Mouse (Mus musculus) heart, embryonic 12.5 days (tissue): ENCODE data around the gene Parvb. TPM values are rescaled to one million over a fixed set of nuclear protein-coding genes. Genes with fewer than 3 reads are reported as not detected.

ENCODE experiments used
- ATAC-seq: fragments of 200-750 bp; cut with Nextera tagmentation; 2 replicates; pipeline ENCODE4 v1.8.0; 2017; ENCODE audit warnings: moderate TSS enrichment, moderate library complexity; ENCODE audit not compliant: insufficient number of reproducible peaks, low FRiP score
- H3K27ac ChIP-seq: fragments of 300-500 bp; sonication (generic); 2 replicates; pipeline ENCODE4 v1.5.1; 2016; ENCODE audit warnings: mild to moderate bottlenecking, moderate library complexity; ENCODE audit not compliant: poor library complexity, severe bottlenecking
- H3K27me3 ChIP-seq: fragments of 300-500 bp; sonication (generic); replicated peaks from 2 replicates; pipeline ENCODE4 v1.6.1; 2016; ENCODE audit warnings: mild to moderate bottlenecking, moderate library complexity
- H3K36me3 ChIP-seq: fragments of 300-500 bp; sonication (generic); 2 replicates; pipeline ENCODE4 v1.6.1; 2016; ENCODE audit warnings: mild to moderate bottlenecking, moderate library complexity
- H3K4me1 ChIP-seq: fragments of 300-500 bp; sonication (generic); replicated peaks from 2 replicates; pipeline ENCODE4 v1.6.1; 2016; ENCODE audit warnings: mild to moderate bottlenecking
- H3K4me2 ChIP-seq: fragments of 300-500 bp; sonication (generic); 2 replicates; pipeline ENCODE4 v1.6.1; 2016; ENCODE audit warnings: mild to moderate bottlenecking, moderate library complexity
- H3K4me3 ChIP-seq: fragments of 300-500 bp; sonication (generic); 2 replicates; pipeline ENCODE4 v1.5.1; 2016; ENCODE audit warnings: mild to moderate bottlenecking
- H3K9ac ChIP-seq: fragments of 300-500 bp; sonication (generic); 2 replicates; pipeline ENCODE4 v1.6.1; 2016; ENCODE audit warnings: mild to moderate bottlenecking, moderate library complexity
- H3K9me3 ChIP-seq: fragments of 300-500 bp; sonication (generic); replicated peaks from 2 replicates; pipeline ENCODE4 v1.6.1; 2016; ENCODE audit warnings: mild to moderate bottlenecking, moderate library complexity
- WGBS: fragments of 180-500 bp; shearing (Covaris S2); methylation state at CpG from one replicate; pipeline ENCODE4 v1.1.7; 2016; 5-methylcytosine and 5-hydroxymethylcytosine counted together
- polyA plus RNA-seq: library from polyadenylated mRNA; unstranded; fragments of >200 nt; fragmentation: Nextera tagmentation; extraction: Ambion mirVana; gene quantifications from 2 replicates; pipeline ENCODE4 v1.2.1, GENCODE M21; 2016

The Parvb gene
- polyA plus RNA-seq, 1 experiment from 2014 or later, result 13.5 TPM

DNA sequence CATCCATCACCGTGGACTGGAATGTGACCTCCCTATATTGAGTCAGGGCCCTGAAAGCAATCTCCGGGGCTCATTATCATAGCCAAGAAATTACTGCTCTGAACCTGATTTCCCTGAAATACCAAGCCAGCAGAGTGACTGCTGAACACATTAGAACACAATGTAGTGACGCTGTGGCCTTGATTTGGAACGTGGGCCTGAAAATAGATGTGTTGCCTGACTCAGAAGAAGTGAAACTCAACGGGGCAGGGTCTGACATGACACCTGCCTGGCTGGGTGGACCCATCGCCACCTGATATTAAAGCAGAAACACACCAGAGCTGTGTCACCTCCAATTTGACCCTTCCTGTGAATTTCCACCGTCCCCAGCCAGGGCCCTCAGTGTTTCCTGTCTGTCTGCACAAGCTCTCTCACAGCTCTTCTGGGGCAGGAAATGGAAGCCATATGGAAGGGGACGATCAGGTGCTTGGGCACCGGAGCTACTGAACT is 13.0 kb upstream of the Parvb start:
- 15% methylated on average over 9 of the region's 9 CpGs for WGBS
- H3K27ac ChIP-seq, result peak overlapping the region; percentile 67
- H3K4me2 ChIP-seq, result no peak overlapping the region
- peaks cover 57% of the 10 kb centered on the region for H3K4me1 ChIP-seq
- H3K9me3 ChIP-seq, result no peaks in the 10 kb centered on the region
- peak; percentile 40; the same call in 1 of the 2 replicates for ATAC-seq
- H3K36me3 ChIP-seq, result peaks cover 16% of the 10 kb centered on the region
- H3K4me3 ChIP-seq, result no peak overlapping the region
- no peaks in the 10 kb centered on the region for H3K27me3 ChIP-seq
- H3K9ac ChIP-seq, result no peak overlapping the region

- no peaks in the 10 kb centered on the region for H3K27me3 ChIP-seq
- H3K36me3 ChIP-seq, result no peaks in the 10 kb centered on the region
- no peak overlapping the region for H3K9ac ChIP-seq
- H3K4me2 ChIP-seq, result no peak overlapping the region
- ATAC-seq, result no peak
- H3K27ac ChIP-seq, result no peak overlapping the region
- 72% methylated on average over 5 of the region's 5 CpGs for WGBS
- H3K4me1 ChIP-seq, result peaks cover 42% of the 10 kb centered on the region
- H3K4me3 ChIP-seq, result no peak overlapping the region
- H3K9me3 ChIP-seq, result no peaks in the 10 kb centered on the region
Observed at GRCm38 (mm10) chr15:84221539-84221938, 10.3 kb upstream of the Parvb start.

DNA sequence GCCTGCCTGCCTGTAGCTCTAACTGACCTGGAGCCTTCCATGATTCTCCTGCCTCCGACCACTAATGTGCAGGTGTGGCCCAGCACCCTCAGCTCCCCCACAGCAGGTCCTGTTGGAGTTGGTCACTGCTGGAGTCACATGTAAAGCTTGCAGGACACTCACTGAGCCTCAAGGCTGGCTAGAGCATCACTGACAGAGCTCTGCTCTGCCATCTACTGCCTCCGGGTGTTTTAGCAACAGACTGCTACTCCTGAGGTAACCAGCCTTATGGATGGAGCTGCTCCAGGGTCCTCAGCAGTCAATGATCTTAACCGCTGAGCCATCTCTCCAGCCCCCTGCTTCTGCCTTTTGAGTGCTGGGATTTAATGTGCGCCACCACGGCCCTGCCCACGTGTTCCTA is 8.4 kb upstream of the Parvb start:
- Histone ChIP-seq H3K4me2 (no peak overlapping the region), H3K4me1 (peaks cover 28% of the 10 kb centered on the region), H3K9ac (no peak overlapping the region), H3K36me3 (no peaks in the 10 kb centered on the region), H3K27me3 (no peaks in the 10 kb centered on the region), H3K27ac (no peak overlapping the region), H3K4me3 (no peak overlapping the region), H3K9me3 (no peaks in the 10 kb centered on the region)
- no peak for ATAC-seq
- 25% methylated on average over 6 of the region's 6 CpGs for WGBS

DNA sequence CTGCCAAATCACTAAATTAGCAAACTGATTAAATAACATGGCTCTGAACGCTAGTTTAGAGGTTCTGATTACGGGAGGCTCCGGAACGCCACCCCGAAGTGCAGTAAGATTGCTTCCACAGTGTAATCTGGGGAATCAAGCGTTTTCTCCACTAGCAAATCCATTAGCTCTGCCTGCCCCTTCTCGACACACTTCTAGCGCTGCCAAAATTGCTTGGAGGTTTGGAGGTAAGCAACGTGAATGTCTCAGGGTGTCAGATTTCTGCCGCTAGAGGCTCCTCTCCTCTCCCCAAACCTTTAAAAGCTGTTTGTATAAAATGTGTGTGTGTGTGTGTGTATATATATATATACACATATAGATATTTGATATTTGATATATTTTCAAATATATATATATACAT is 7.1 kb upstream of the Parvb start:
- no peaks in the 10 kb centered on the region for H3K9me3 ChIP-seq
- no peak for ATAC-seq
- H3K36me3 ChIP-seq, result no peaks in the 10 kb centered on the region
- 40% methylated on average over 10 of the region's 10 CpGs for WGBS
- no peak overlapping the region for H3K4me2 ChIP-seq
- no peaks in the 10 kb centered on the region for H3K27me3 ChIP-seq
- H3K27ac ChIP-seq, result no peak overlapping the region
- no peak overlapping the region for H3K4me3 ChIP-seq
- H3K9ac ChIP-seq, result no peak overlapping the region
- peaks cover 15% of the 10 kb centered on the region for H3K4me1 ChIP-seq

- H3K4me3 ChIP-seq, result no peak overlapping the region
- no peaks in the 10 kb centered on the region for H3K9me3 ChIP-seq
- no peak overlapping the region for H3K4me2 ChIP-seq
- no peaks in the 10 kb centered on the region for H3K36me3 ChIP-seq
- 86% methylated on average over 15 of the region's 15 CpGs for WGBS
- H3K9ac ChIP-seq, result no peak overlapping the region
- H3K27ac ChIP-seq, result no peak overlapping the region
- peaks cover 31% of the 10 kb centered on the region for H3K4me1 ChIP-seq
- no peak for ATAC-seq
- H3K27me3 ChIP-seq, result no peaks in the 10 kb centered on the region
Observed at GRCm38 (mm10) chr15:84226918-84227317, 4.9 kb upstream of the Parvb start.

GRCm38 (mm10) chr15:84230661-84231060 is 1.2 kb upstream of the Parvb start:
- Histone ChIP-seq H3K9ac (peak overlapping the region; percentile 80; the same call in 1 of the 2 replicates), H3K4me2 (peak overlapping the region; percentile 95), H3K9me3 (no peaks in the 10 kb centered on the region), H3K4me3 (peak overlapping the region; percentile 74), H3K27me3 (no peaks in the 10 kb centered on the region), H3K36me3 (peaks cover 12% of the 10 kb centered on the region), H3K27ac (peak overlapping the region; percentile 86; the same call in 1 of the 2 replicates), H3K4me1 (peaks cover 40% of the 10 kb centered on the region)
- peak; percentile 43; the same call in 1 of the 2 replicates for ATAC-seq
- 3% methylated on average over 5 of the region's 5 CpGs for WGBS

DNA sequence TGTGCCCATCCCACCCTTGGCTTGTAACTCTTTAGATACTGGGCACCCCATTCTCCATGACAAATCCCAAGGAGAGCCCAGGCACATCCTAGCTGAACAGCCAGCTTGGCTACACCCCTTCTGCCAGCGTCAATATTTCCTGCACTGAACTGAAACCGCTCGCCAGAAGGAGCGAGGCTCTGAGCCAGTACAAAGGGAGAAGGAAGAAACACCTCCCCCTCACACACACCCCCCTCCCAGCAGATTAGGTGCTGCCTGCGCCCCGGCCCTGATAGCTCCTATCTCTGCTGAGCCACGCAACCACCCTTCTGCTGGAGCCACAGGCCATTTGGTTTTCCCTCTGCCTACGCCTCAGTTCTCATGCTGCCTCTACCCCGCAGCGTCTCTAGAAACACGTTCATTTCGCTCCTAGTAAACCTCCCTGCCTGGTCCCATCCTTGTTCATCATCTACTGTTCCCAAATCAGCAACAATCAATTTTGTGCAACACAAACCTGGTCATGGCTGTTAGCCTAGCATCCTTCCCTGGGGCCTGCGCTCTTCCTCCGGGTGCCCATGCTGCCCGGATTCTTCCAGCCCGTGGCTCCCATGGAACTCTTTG is 630 bp upstream of the Parvb start:
- Histone ChIP-seq H3K4me1 (peaks cover 40% of the 10 kb centered on the region), H3K9ac (peak overlapping the region; percentile 80), H3K4me2 (peak overlapping the region; percentile 95), H3K27me3 (no peaks in the 10 kb centered on the region), H3K27ac (peak overlapping the region; percentile 86), H3K4me3 (peak overlapping the region; percentile 74), H3K9me3 (no peaks in the 10 kb centered on the region), H3K36me3 (peaks cover 12% of the 10 kb centered on the region)
- 2% methylated on average over 16 of the region's 16 CpGs for WGBS
- ATAC-seq, result peak; percentile 74

DNA sequence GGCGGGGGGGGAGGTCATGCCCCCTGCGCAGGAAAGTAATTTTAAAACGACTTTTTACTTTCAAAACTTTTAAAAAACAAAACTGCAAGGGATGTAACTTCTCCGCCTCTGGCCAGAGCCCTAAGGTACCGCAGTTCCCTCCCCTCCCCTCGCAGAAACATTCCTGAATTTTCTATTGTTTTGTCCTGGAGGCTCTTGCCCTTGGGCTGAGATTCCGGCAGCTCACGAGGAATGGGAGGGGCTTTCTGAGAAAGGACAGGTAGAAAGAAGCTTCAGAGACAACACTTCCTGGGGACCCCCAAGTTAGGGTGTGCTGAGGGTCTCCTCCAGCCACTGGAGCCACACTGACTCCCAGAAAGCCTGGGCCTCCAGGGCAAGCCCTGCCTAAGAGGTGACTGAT is 766 bp downstream of the Parvb start:
- no peak for ATAC-seq
- H3K9ac ChIP-seq, result peak overlapping the region; percentile 80
- peaks cover 44% of the 10 kb centered on the region for H3K4me1 ChIP-seq
- no peaks in the 10 kb centered on the region for H3K9me3 ChIP-seq
- H3K4me3 ChIP-seq, result peak overlapping the region; percentile 74
- H3K4me2 ChIP-seq, result peak overlapping the region; percentile 95
- H3K27ac ChIP-seq, result peak overlapping the region; percentile 86
- WGBS, result 6% methylated on average over 8 of the region's 8 CpGs
- H3K36me3 ChIP-seq, result peaks cover 12% of the 10 kb centered on the region
- no peaks in the 10 kb centered on the region for H3K27me3 ChIP-seq

- Histone ChIP-seq H3K4me1 (peaks cover 65% of the 10 kb centered on the region), H3K27me3 (no peaks in the 10 kb centered on the region), H3K27ac (peak overlapping the region; percentile 45; the same call in 1 of the 2 replicates), H3K9ac (no peak overlapping the region), H3K36me3 (peaks cover 12% of the 10 kb centered on the region), H3K9me3 (no peaks in the 10 kb centered on the region), H3K4me2 (no peak overlapping the region), H3K4me3 (no peak overlapping the region)
- no peak for ATAC-seq
- 67% methylated on average over 7 of the region's 7 CpGs for WGBS
Observed at GRCm38 (mm10) chr15:84234794-84235581, 3.1 kb downstream of the Parvb start.

GRCm38 (mm10) chr15:84235646-84236045 is 3.8 kb downstream of the Parvb start:
- H3K27ac ChIP-seq, result peak overlapping the region; percentile 45; the same call in 1 of the 2 replicates
- H3K9ac ChIP-seq, result no peak overlapping the region
- H3K4me3 ChIP-seq, result no peak overlapping the region
- ATAC-seq, result peak; percentile 67
- 69% methylated on average over 7 of the region's 7 CpGs for WGBS
- peaks cover 12% of the 10 kb centered on the region for H3K36me3 ChIP-seq
- no peaks in the 10 kb centered on the region for H3K27me3 ChIP-seq
- H3K9me3 ChIP-seq, result 0 out of 2 replicates have a peak, but pooled peaks cover 3% of the 10 kb centered on the region
- peaks cover 60% of the 10 kb centered on the region for H3K4me1 ChIP-seq
- no peak overlapping the region for H3K4me2 ChIP-seq

DNA sequence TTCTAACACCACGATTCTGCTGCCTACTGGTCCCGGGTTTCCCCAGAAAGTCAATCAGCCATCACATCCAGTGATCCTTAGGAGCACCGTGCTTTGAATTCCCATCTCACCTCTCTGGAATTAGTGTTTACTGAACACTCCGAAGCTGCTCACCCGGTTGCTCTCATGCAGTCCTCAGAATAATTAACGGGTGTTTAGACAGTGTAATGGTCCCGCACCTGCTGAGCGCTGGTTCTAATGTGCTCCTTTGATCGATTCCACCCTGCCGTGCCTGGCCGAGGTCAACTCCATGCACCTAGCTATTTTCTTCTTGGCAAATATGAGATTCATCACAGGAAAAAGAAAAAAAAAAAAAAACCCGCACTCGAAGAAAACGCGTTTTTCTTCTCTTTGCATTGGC is 6.7 kb downstream of the Parvb start:
- Histone ChIP-seq H3K27ac (no peak overlapping the region), H3K9ac (no peak overlapping the region), H3K27me3 (no peaks in the 10 kb centered on the region), H3K9me3 (0 out of 2 replicates have a peak, but pooled peaks cover 3% of the 10 kb centered on the region), H3K4me1 (peaks cover 46% of the 10 kb centered on the region), H3K4me3 (no peak overlapping the region), H3K4me2 (no peak overlapping the region), H3K36me3 (peaks cover 16% of the 10 kb centered on the region)
- WGBS, result 54% methylated on average over 15 of the region's 15 CpGs
- ATAC-seq, result no peak
